Mouse (Mus musculus) small intestine, adult 10 weeks (tissue): ENCODE data around the gene Arf6. TPM values are rescaled to one million over a fixed set of nuclear protein-coding genes. Genes with fewer than 3 reads are reported as not detected.

Experiments
- polyA plus RNA-seq: library from polyadenylated mRNA; stranded (reverse); fragments of 350-450 nt; fragmentation: Illumina TruSeq; extraction: RNeasy Lipid Tissue Mini Kit (QIAGEN cat#74804); gene quantifications from one replicate; pipeline ENCODE4 v1.2.3, GENCODE M21; 2014; ENCODE audit warnings: low replicate concordance

The Arf6 gene
- polyA plus RNA-seq = 137 TPM

GRCm38 (mm10) chr12:69371854-69372671 lies at the start of gene Arf6, which contains the start of gene Gm9887:
Gene Arf6 (plus strand): TSS chr12:69372150.
Gene Gm9887 (minus strand): TSS chr12:69372458.

GRCm38 (mm10) chr12:69356546-69357299 lies 15.2 kb upstream of the Arf6 start, which contains the start of gene Nemf:
Gene Nemf (minus strand): TSS chr12:69357165.

Other genes with a start within 250 kb of the Arf6 start
- 40.1 TPM for gene Rps29, start 213.0 kb upstream of the Arf6 start, polyA plus RNA-seq
- gene Lrr1, start 203.3 kb upstream of the Arf6 start, polyA plus RNA-seq = 5.9 TPM
- gene Rpl36al, start 188.1 kb upstream of the Arf6 start, polyA plus RNA-seq = 92.1 TPM
- gene Mgat2, start 188.0 kb upstream of the Arf6 start, polyA plus RNA-seq = 172 TPM
- 2.0 TPM for gene Gm49383, start 175.0 kb upstream of the Arf6 start, polyA plus RNA-seq
- gene Dnaaf2, start 173.7 kb upstream of the Arf6 start, polyA plus RNA-seq = 1.4 TPM
- 13.1 TPM for gene Gm49384, start 167.9 kb upstream of the Arf6 start, polyA plus RNA-seq
- gene Pole2, start 144.0 kb upstream of the Arf6 start, polyA plus RNA-seq = 7.4 TPM
- 3.2 TPM for gene Klhdc1, start 131.0 kb upstream of the Arf6 start, polyA plus RNA-seq
- 50.6 TPM for gene Klhdc2, start 75.5 kb upstream of the Arf6 start, polyA plus RNA-seq
- gene Nemf, start 15.0 kb upstream of the Arf6 start, polyA plus RNA-seq = 110 TPM
- not detected for gene Gm9887, start 308 bp downstream of the Arf6 start, polyA plus RNA-seq
- gene Vcpkmt, start 210.9 kb downstream of the Arf6 start, polyA plus RNA-seq = 42.7 TPM